Mouse (Mus musculus): Measurements from ENCODE around the gene Fbxo34.

- TF ChIP-seq CTCF (IDR thresholded peaks at IDR 0.05; ENCODE audit: low read depth) (no peak), EP300 (optimal IDR thresholded peaks at IDR 0.05) (no peak)
Observed at GRCm38 (mm10) chr14:47555225-47555624, 105.0 kb downstream of the Fbxo34 start.
